ENCODE assay signal across 8 mouse cellular contexts in genomic region chr11:62646958-62647515, GRCm38 (mm10). TPM values are rescaled to one million over a fixed set of nuclear protein-coding genes. Genes with fewer than 3 reads are reported as not detected.
DNase-seq lines count a peak whose midpoint lies in the region; ATAC-seq and TF ChIP-seq lines count a peak whose summit lies in the region.

No protein-coding gene starts in this region.

- H3K9me3 ChIP-seq in heart, embryonic 10.5 days = no peaks in the 10 kb centered on the region
- H3K9me3 ChIP-seq in hindbrain, embryonic 16.5 days (ENCODE audit: control insufficient read depth, low read length) = no peaks in the 10 kb centered on the region
- no peaks in the 10 kb centered on the region for H3K9me3 ChIP-seq in midbrain, embryonic 15.5 days

- whole genome bisulfite sequencing in heart, embryonic 10.5 days = 49% methylated on average over 7 of the region's 7 CpGs
- 42% methylated on average over 7 of the region's 7 CpGs for WGBS in hindbrain, embryonic 16.5 days
- WGBS in midbrain, embryonic 15.5 days = 56% methylated on average over 7 of the region's 7 CpGs

- H3K4me3 ChIP-seq in heart, embryonic 10.5 days = peak overlapping the region; percentile 83
- H3K4me3 ChIP-seq in cortical plate, adult 2 months (ENCODE audit: insufficient read depth, low read length) = peak overlapping the region; percentile 68
- H3K4me3 ChIP-seq in hindbrain, embryonic 16.5 days (ENCODE audit: low read length) = peak overlapping the region; percentile 80
- peak overlapping the region; percentile 84 for H3K4me3 ChIP-seq in midbrain, embryonic 15.5 days

- peak overlapping the region; percentile 93 for H3K4me2 ChIP-seq in hindbrain, embryonic 16.5 days (ENCODE audit: low read length)
- peak overlapping the region; percentile 84 for H3K4me2 ChIP-seq in midbrain, embryonic 15.5 days

- TF ChIP-seq POLR2A in cortical plate, adult 2 months (IDR thresholded peaks at IDR 0.05; ENCODE audit: extremely low read depth, insufficient read depth, low read length) = no peak

- peak overlapping the region; percentile 88 for H3K9ac ChIP-seq in hindbrain, embryonic 16.5 days (ENCODE audit: low read depth, low read length)
- peak overlapping the region; percentile 75; the same call in 1 of the 2 replicates for H3K9ac ChIP-seq in midbrain, embryonic 15.5 days

- peak overlapping the region; percentile 94 for H3K27ac ChIP-seq in heart, embryonic 10.5 days
- no peak overlapping the region; the same call in 1 of the 2 replicates for H3K27ac ChIP-seq in cortical plate, adult 2 months (ENCODE audit: insufficient read depth, low read length)
- peak overlapping the region; percentile 78; the same call in 1 of the 2 replicates for H3K27ac ChIP-seq in hindbrain, embryonic 16.5 days (ENCODE audit: low read depth, low read length)
- peak overlapping the region; percentile 48; the same call in 1 of the 2 replicates for H3K27ac ChIP-seq in midbrain, embryonic 15.5 days

- peaks cover 62% of the 10 kb centered on the region for H3K4me1 ChIP-seq in heart, embryonic 10.5 days
- peaks cover 13% of the 10 kb centered on the region for H3K4me1 ChIP-seq in cortical plate, adult 2 months (ENCODE audit: control insufficient read depth, insufficient read depth, low read length)
- peaks cover 43% of the 10 kb centered on the region for H3K4me1 ChIP-seq in hindbrain, embryonic 16.5 days (ENCODE audit: control insufficient read depth, insufficient read depth, low read depth, low read length)
- H3K4me1 ChIP-seq in midbrain, embryonic 15.5 days = peaks cover 53% of the 10 kb centered on the region

- no peak for DNase-seq in heart, embryonic 10.5 days (ENCODE audit: low spot score)
- no peak for DNase-seq in heart, adult 9 months (ENCODE audit: low spot score in 2 of 2)
- DNase-seq in urinary bladder, adult 18-20 months (ENCODE audit: low spot score in 2 of 2) = no peak
- DNase-seq in retina, embryonic 14.5 days (ENCODE audit: low spot score) = no peak
- DNase-seq in gastrocnemius, adult 18-20 months (ENCODE audit: low spot score) = no peak

- peaks cover 8% of the 10 kb centered on the region for H3K36me3 ChIP-seq in heart, embryonic 10.5 days
- H3K36me3 ChIP-seq in hindbrain, embryonic 16.5 days (ENCODE audit: control insufficient read depth, insufficient read depth, low read length) = no peaks in the 10 kb centered on the region
- no peaks in the 10 kb centered on the region for H3K36me3 ChIP-seq in midbrain, embryonic 15.5 days (replicated peaks)

- ATAC-seq in hindbrain, embryonic 16.5 days = no peak
- no peak for ATAC-seq in midbrain, embryonic 15.5 days (replicated peaks)

- no peak for TF ChIP-seq CTCF in cortical plate, adult 2 months (IDR thresholded peaks at IDR 0.05; ENCODE audit: extremely low read depth, insufficient read depth, low read length)

- no peaks in the 10 kb centered on the region for H3K27me3 ChIP-seq in heart, embryonic 10.5 days (ENCODE audit: insufficient read depth, poor library complexity, severe bottlenecking)
- H3K27me3 ChIP-seq in hindbrain, embryonic 16.5 days (replicated peaks; ENCODE audit: control insufficient read depth, insufficient read depth, low read length) = no peaks in the 10 kb centered on the region
- H3K27me3 ChIP-seq in midbrain, embryonic 15.5 days (replicated peaks) = no peaks in the 10 kb centered on the region

RNA-seq across cellular contexts. Expression of gene Lrrc75a, which starts 1.3 kb away (rescaled TPM):
- polyA plus RNA-seq in heart, embryonic 10.5 days (2016; fragmentation: Nextera tagmentation; extraction: Ambion mirVana) = 14.9 and 17.2 TPM in 2 replicates
- 19.7 and 22.1 TPM in 2 replicates for polyA plus RNA-seq in cortical plate, adult 2 months (2012; rRNA removed)
- 8.4 and 9.7 TPM in 2 replicates for polyA plus RNA-seq in hindbrain, embryonic 16.5 days (2015; fragmentation: Nextera tagmentation; extraction: Ambion mirVana)
- polyA plus RNA-seq in midbrain, embryonic 15.5 days (2015; fragmentation: Nextera tagmentation; extraction: Ambion mirVana) = 12.1 and 12.4 TPM in 2 replicates
- total RNA-seq in gastrocnemius, adult 18-20 months (2021) = 1 to 10 TPM; 3.2 to 3.5 TPM

RNA-seq across cellular contexts. Expression of gene Mmgt2, which starts 1.4 kb away (rescaled TPM):
- polyA plus RNA-seq in heart, embryonic 10.5 days (2016; fragmentation: Nextera tagmentation; extraction: Ambion mirVana) = 40.5 and 49.6 TPM in 2 replicates
- polyA plus RNA-seq in cortical plate, adult 2 months (2012; rRNA removed) = 36.2 and 39.3 TPM in 2 replicates
- 26.4 and 26.7 TPM in 2 replicates for polyA plus RNA-seq in hindbrain, embryonic 16.5 days (2015; fragmentation: Nextera tagmentation; extraction: Ambion mirVana)
- polyA plus RNA-seq in midbrain, embryonic 15.5 days (2015; fragmentation: Nextera tagmentation; extraction: Ambion mirVana) = 21.6 and 23.3 TPM in 2 replicates
- 1 to 10 TPM; 3.3 to 3.6 TPM for total RNA-seq in gastrocnemius, adult 18-20 months (2021)
